Mouse (Mus musculus) olfactory bulb, adult 2 months (tissue): ENCODE results near the gene Kcnmb1. TPM values are rescaled to one million over a fixed set of nuclear protein-coding genes. Genes with fewer than 3 reads are reported as not detected.

Experiments
- H3K27ac ChIP-seq: fragments of 200-500 bp; 2 replicates; pipeline ENCODE4 v1.5.1; 2012; ENCODE audit warnings: low read depth, low read length; ENCODE audit not compliant: insufficient read depth
- H3K4me1 ChIP-seq: fragments of 200-500 bp; 2 replicates; pipeline ENCODE4 v1.6.1; 2012; ENCODE audit warnings: low read length; ENCODE audit not compliant: control insufficient read depth, insufficient read depth
- H3K4me3 ChIP-seq: fragments of 200-500 bp; 2 replicates; pipeline ENCODE4 v1.5.1; 2012; ENCODE audit warnings: mild to moderate bottlenecking, low read depth, low read length, moderate library complexity; ENCODE audit not compliant: insufficient read depth
- CTCF ChIP-seq: fragments of 200-500 bp; IDR thresholded peaks from 2 replicates; pipeline ENCODE4 v1.5.1; 2012; ENCODE audit warnings: low read depth, mild to moderate bottlenecking, low read length, moderate library complexity; ENCODE audit not compliant: insufficient read depth
- POLR2A ChIP-seq: fragments of 200-500 bp; IDR thresholded peaks from 2 replicates; pipeline ENCODE4 v1.6.1; 2012; ENCODE audit warnings: mild to moderate bottlenecking, low read depth, low read length, moderate library complexity; ENCODE audit not compliant: insufficient read depth
- WGBS: fragments of 180-500 bp; shearing (Covaris S2); methylation state at CpG from one replicate; pipeline ENCODE4 v1.1.7; 2018; 5-methylcytosine and 5-hydroxymethylcytosine counted together
- polyA plus RNA-seq: library from polyadenylated mRNA; stranded (reverse); fragments of >200 nt; gene quantifications from 2 replicates; pipeline ENCODE4 v1.2.4, GENCODE M21; 2012; ENCODE audit warnings: low replicate concordance; ENCODE audit not compliant: missing spikeins, insufficient read depth, insufficient read length

Kcnmb1 gene
- polyA plus RNA-seq, 1 experiment = not detected

GRCm38 (mm10) chr11:33955982-33956381 lies 6.8 kb upstream of the Kcnmb1 start:
- WGBS = 82% methylated on average over 4 of the region's 4 CpGs
- Histone ChIP-seq H3K27ac (no peak overlapping the region), H3K4me1 (no peaks in the 10 kb centered on the region), H3K4me3 (no peak overlapping the region)
- TF ChIP-seq CTCF (no peak), POLR2A (no peak)

GRCm38 (mm10) chr11:33956623-33957022 lies 6.2 kb upstream of the Kcnmb1 start:
- no peak overlapping the region for H3K27ac ChIP-seq
- H3K4me3 ChIP-seq = no peak overlapping the region
- 88% methylated on average over 5 of the region's 5 CpGs for WGBS
- no peaks in the 10 kb centered on the region for H3K4me1 ChIP-seq
- TF ChIP-seq CTCF = no peak
- no peak for TF ChIP-seq POLR2A

- H3K4me3 ChIP-seq = no peak overlapping the region
- WGBS = 79% methylated on average over 6 of the region's 6 CpGs
- no peaks in the 10 kb centered on the region for H3K4me1 ChIP-seq
- no peak overlapping the region for H3K27ac ChIP-seq
- TF ChIP-seq CTCF (no peak), POLR2A (no peak)
These were observed 5.2 kb upstream of the Kcnmb1 start for GRCm38 (mm10) chr11:33957595-33957994.

- H3K4me3 ChIP-seq = no peak overlapping the region
- 86% methylated on average over 8 of the region's 8 CpGs for WGBS
- H3K4me1 ChIP-seq = peaks cover 2% of the 10 kb centered on the region; the same call in 1 of the 2 replicates
- H3K27ac ChIP-seq = no peak overlapping the region
- TF ChIP-seq POLR2A = no peak
- TF ChIP-seq CTCF = no peak
These were observed 4.1 kb upstream of the Kcnmb1 start for GRCm38 (mm10) chr11:33958713-33959112.

GRCm38 (mm10) chr11:33962178-33962577 lies 635 bp upstream of the Kcnmb1 start:
- Histone ChIP-seq H3K4me3 (no peak overlapping the region), H3K27ac (no peak overlapping the region), H3K4me1 (peaks cover 2% of the 10 kb centered on the region; the same call in 1 of the 2 replicates)
- WGBS = 86% methylated on average over 2 of the region's 7 CpGs
- TF ChIP-seq POLR2A (no peak), CTCF (no peak)

GRCm38 (mm10) chr11:33965380-33965779 lies 2.6 kb downstream of the Kcnmb1 start:
- Histone ChIP-seq H3K4me3 (no peak overlapping the region), H3K27ac (no peak overlapping the region), H3K4me1 (peaks cover 2% of the 10 kb centered on the region; the same call in 1 of the 2 replicates)
- 67% methylated on average over 2 of the region's 2 CpGs for WGBS
- TF ChIP-seq POLR2A (no peak), CTCF (no peak)

- H3K4me3 ChIP-seq = no peak overlapping the region
- 88% methylated on average over 4 of the region's 4 CpGs for WGBS
- peaks cover 2% of the 10 kb centered on the region; the same call in 1 of the 2 replicates for H3K4me1 ChIP-seq
- H3K27ac ChIP-seq = no peak overlapping the region
- TF ChIP-seq POLR2A (no peak), CTCF (no peak)
These were observed 4.9 kb downstream of the Kcnmb1 start for GRCm38 (mm10) chr11:33967708-33968107.

GRCm38 (mm10) chr11:33969199-33969598 lies 6.4 kb downstream of the Kcnmb1 start:
- Histone ChIP-seq H3K4me1 (no peaks in the 10 kb centered on the region), H3K4me3 (no peak overlapping the region), H3K27ac (no peak overlapping the region)
- no peak for TF ChIP-seq POLR2A
- no peak for TF ChIP-seq CTCF
- WGBS = 80% methylated on average over 3 of the region's 3 CpGs

GRCm38 (mm10) chr11:33972114-33972513 lies 9.3 kb downstream of the Kcnmb1 start:
- Histone ChIP-seq H3K27ac (no peak overlapping the region), H3K4me3 (no peak overlapping the region), H3K4me1 (no peaks in the 10 kb centered on the region)
- TF ChIP-seq CTCF (no peak), POLR2A (no peak)
- 90% methylated on average over 7 of the region's 7 CpGs for WGBS

- Histone ChIP-seq H3K4me3 (no peak overlapping the region), H3K27ac (no peak overlapping the region), H3K4me1 (no peaks in the 10 kb centered on the region)
- WGBS = 84% methylated on average over 14 of the region's 14 CpGs
- TF ChIP-seq CTCF (no peak), POLR2A (no peak)
These were observed 11.7 kb downstream of the Kcnmb1 start for GRCm38 (mm10) chr11:33974341-33975040.
